Mouse (Mus musculus) stomach, postnatal 0 days (tissue): ENCODE data around the gene Scamp1.

Experiments used
- CTCF ChIP-seq: IDR thresholded peaks from 2 replicates; pipeline ENCODE4 v1.5.1; 2016; ENCODE audit warnings: antibody characterized with exemption, low read depth, mild to moderate bottlenecking, moderate library complexity
- EP300 ChIP-seq: optimal IDR thresholded peaks from 2 replicates; pipeline ENCODE3; 2016; ENCODE audit warnings: antibody characterized with exemption

GRCm38 (mm10) chr13:94258530-94258929 lies 27.1 kb downstream of the Scamp1 start:
- TF ChIP-seq CTCF = no peak
- no peak for TF ChIP-seq EP300
